Mouse (Mus musculus): ENCODE data around the gene Phlpp2.

- TF ChIP-seq CTCF (IDR thresholded peaks at IDR 0.05; ENCODE audit: control insufficient read depth, insufficient read depth, insufficient replicate concordance, low read depth, low read length) (no peak), POLR2A (IDR thresholded peaks at IDR 0.05; ENCODE audit: control insufficient read depth, low read depth, low read length) (no peak)
These were observed 12.9 kb upstream of the Phlpp2 start for GRCm38 (mm10) chr8:109855451-109855850.
